Mouse (Mus musculus) limb, embryonic 12.5 days (tissue): Measurements from ENCODE around the gene Pdcd1lg2. TPM values are rescaled to one million over a fixed set of nuclear protein-coding genes. Genes with fewer than 3 reads are reported as not detected.

Experiments
- ATAC-seq: fragments of 200-750 bp; cut with Nextera tagmentation; 2 replicates; pipeline ENCODE4 v1.8.0; 2017; ENCODE audit warnings: low read depth, moderate TSS enrichment; ENCODE audit not compliant: insufficient number of reproducible peaks, insufficient read depth, low FRiP score, low TSS enrichment
- H3K27ac ChIP-seq: fragments of 300-500 bp; sonication (generic); 2 replicates; pipeline ENCODE4 v1.5.1; 2016; ENCODE audit warnings: mild to moderate bottlenecking, moderate library complexity
- H3K27me3 ChIP-seq: fragments of 300-500 bp; sonication (generic); 2 replicates; pipeline ENCODE4 v1.6.1; 2016; ENCODE audit warnings: mild to moderate bottlenecking, moderate library complexity
- H3K36me3 ChIP-seq: fragments of 300-500 bp; sonication (generic); 2 replicates; pipeline ENCODE4 v1.6.1; 2016; ENCODE audit warnings: mild to moderate bottlenecking, moderate library complexity
- H3K4me1 ChIP-seq: fragments of 300-500 bp; sonication (generic); replicated peaks from 2 replicates; pipeline ENCODE4 v1.6.1; 2016
- H3K4me2 ChIP-seq: fragments of 300-500 bp; sonication (generic); 2 replicates; pipeline ENCODE4 v1.6.1; 2016; ENCODE audit warnings: mild to moderate bottlenecking, moderate library complexity
- H3K4me3 ChIP-seq: fragments of 300-500 bp; sonication (generic); replicated peaks from 2 replicates; pipeline ENCODE4 v1.5.1; 2016; ENCODE audit warnings: mild to moderate bottlenecking
- H3K9ac ChIP-seq: fragments of 300-500 bp; sonication (generic); replicated peaks from 2 replicates; pipeline ENCODE4 v1.6.1; 2016; ENCODE audit warnings: mild to moderate bottlenecking, moderate library complexity
- H3K9me3 ChIP-seq: fragments of 300-500 bp; sonication (generic); 2 replicates; pipeline ENCODE4 v1.6.1; 2016; ENCODE audit warnings: mild to moderate bottlenecking, moderate library complexity
- WGBS: fragments of 180-500 bp; shearing (Covaris S2); methylation state at CpG from one replicate; pipeline ENCODE4 v1.1.7; 2016; 5-methylcytosine and 5-hydroxymethylcytosine counted together
- polyA plus RNA-seq: library from polyadenylated mRNA; unstranded; fragments of >200 nt; fragmentation: Nextera tagmentation; extraction: Ambion mirVana; gene quantifications from 2 replicates; pipeline ENCODE4 v1.2.1, GENCODE M21; 2016

The Pdcd1lg2 gene
- polyA plus RNA-seq, 1 experiment from 2014 or later: not detected

GRCm38 (mm10) chr19:29448373-29448772 lies 37.7 kb downstream of the Pdcd1lg2 start:
- peaks cover 6% of the 10 kb centered on the region; the same call in 1 of the 2 replicates for H3K9me3 ChIP-seq
- H3K4me2 ChIP-seq: no peak overlapping the region
- no peaks in the 10 kb centered on the region for H3K4me1 ChIP-seq
- H3K27me3 ChIP-seq: no peaks in the 10 kb centered on the region
- 83% methylated on average over 1 of the region's 1 CpGs for WGBS
- H3K9ac ChIP-seq: no peak overlapping the region
- H3K36me3 ChIP-seq: no peaks in the 10 kb centered on the region
- no peak overlapping the region for H3K4me3 ChIP-seq
- no peak for ATAC-seq
- no peak overlapping the region for H3K27ac ChIP-seq

- H3K36me3 ChIP-seq: no peaks in the 10 kb centered on the region
- no peak overlapping the region for H3K9ac ChIP-seq
- WGBS: 93% methylated on average over 8 of the region's 8 CpGs
- H3K27ac ChIP-seq: no peak overlapping the region
- ATAC-seq: no peak
- no peak overlapping the region for H3K4me3 ChIP-seq
- peaks cover 6% of the 10 kb centered on the region; the same call in 1 of the 2 replicates for H3K9me3 ChIP-seq
- no peaks in the 10 kb centered on the region for H3K27me3 ChIP-seq
- no peak overlapping the region for H3K4me2 ChIP-seq
- no peaks in the 10 kb centered on the region for H3K4me1 ChIP-seq
Observed at GRCm38 (mm10) chr19:29450376-29450775, 39.7 kb downstream of the Pdcd1lg2 start.

DNA sequence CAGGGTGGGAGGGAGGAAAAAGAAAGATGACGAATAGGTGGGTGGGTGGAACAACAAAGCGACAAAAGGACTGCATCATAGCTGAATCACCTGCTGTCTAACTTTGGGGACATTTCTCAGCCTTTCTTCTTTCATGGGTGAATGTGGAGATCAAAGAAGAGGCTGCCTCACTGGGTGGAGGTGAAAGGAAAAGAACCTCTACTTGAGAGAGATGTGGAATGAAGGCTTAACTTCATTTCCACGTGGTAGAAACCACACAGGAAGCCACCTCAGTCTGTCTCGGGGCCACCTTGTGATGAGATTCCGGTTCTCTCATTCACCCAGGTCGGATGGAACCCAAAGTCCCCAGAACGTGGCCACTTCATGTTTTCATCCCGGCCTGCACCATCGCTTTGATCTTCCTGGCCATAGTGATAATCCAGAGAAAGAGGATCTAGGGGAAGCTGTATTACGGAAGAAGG lies 43.5 kb downstream of the Pdcd1lg2 start:
- H3K27me3 ChIP-seq: no peaks in the 10 kb centered on the region
- H3K27ac ChIP-seq: no peak overlapping the region
- WGBS: 80% methylated on average over 10 of the region's 10 CpGs
- no peak overlapping the region for H3K9ac ChIP-seq
- no peaks in the 10 kb centered on the region for H3K9me3 ChIP-seq
- H3K4me2 ChIP-seq: no peak overlapping the region
- no peak overlapping the region for H3K4me3 ChIP-seq
- H3K4me1 ChIP-seq: no peaks in the 10 kb centered on the region
- no peaks in the 10 kb centered on the region for H3K36me3 ChIP-seq
- no peak for ATAC-seq

DNA sequence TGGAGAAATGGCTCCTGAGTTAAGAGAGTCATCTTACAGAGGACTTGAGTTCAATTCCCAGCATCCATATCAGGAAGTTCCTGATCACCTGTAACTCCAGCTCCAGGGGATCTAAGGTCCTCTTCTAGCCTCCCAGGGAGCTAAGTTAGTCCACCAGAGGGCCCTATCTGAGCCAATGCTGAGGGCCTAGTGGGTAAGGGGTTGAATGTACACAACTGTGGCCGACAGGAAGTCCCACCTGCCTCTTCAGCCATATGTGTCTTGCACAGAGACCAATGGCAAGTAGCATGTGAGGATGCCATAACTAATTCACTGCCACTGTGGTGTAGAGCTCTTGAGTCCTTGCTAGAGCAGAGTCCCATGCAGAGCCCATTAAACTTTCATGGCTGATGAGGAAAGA lies 44.4 kb downstream of the Pdcd1lg2 start:
- Histone ChIP-seq H3K4me3 (no peak overlapping the region), H3K9me3 (no peaks in the 10 kb centered on the region), H3K4me2 (no peak overlapping the region), H3K27ac (no peak overlapping the region), H3K27me3 (no peaks in the 10 kb centered on the region), H3K4me1 (no peaks in the 10 kb centered on the region), H3K36me3 (no peaks in the 10 kb centered on the region), H3K9ac (no peak overlapping the region)
- ATAC-seq: no peak
- 59% methylated on average over 1 of the region's 1 CpGs for WGBS

DNA sequence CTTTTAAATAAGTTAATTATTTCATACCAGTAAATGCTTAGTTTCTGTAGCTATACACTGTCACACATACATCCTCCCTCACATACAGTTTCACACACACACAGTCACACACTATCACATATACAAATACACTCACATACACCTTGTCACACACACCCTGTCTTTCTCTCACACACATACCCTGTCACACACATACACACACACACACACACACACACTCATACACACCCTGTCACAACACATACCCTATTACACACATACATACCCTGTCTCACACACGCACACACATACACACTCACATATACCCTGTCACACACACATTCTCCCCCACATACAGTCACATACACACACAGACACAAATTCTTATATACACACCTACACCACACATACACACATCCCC lies 47.3 kb downstream of the Pdcd1lg2 start:
- Histone ChIP-seq H3K4me2 (no peak overlapping the region), H3K9ac (no peak overlapping the region), H3K4me3 (no peak overlapping the region), H3K4me1 (no peaks in the 10 kb centered on the region), H3K27me3 (no peaks in the 10 kb centered on the region), H3K9me3 (no peaks in the 10 kb centered on the region), H3K27ac (no peak overlapping the region), H3K36me3 (no peaks in the 10 kb centered on the region)
- 97% methylated on average over 1 of the region's 1 CpGs for WGBS
- ATAC-seq: no peak

DNA sequence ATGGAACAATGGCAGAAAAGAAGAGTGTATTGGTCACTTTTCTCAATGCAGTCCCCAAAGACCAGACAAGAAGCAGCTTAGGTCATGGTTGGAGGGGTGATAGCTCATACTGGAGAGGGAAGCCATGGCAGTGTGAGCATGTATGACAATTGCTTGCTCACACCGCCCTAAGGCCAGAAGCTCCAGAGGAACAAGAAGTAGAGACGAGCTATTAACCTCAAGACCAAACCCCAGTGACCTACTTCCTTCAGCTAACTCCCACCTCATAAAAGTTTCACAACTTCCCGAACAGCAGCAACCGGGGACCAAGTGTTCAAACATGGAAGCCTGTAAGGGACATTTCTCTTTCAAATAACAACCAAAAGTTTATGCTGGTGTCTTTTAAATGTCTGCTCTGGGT lies 51.7 kb downstream of the Pdcd1lg2 start:
- no peaks in the 10 kb centered on the region for H3K36me3 ChIP-seq
- no peak for ATAC-seq
- no peak overlapping the region for H3K4me3 ChIP-seq
- no peak overlapping the region for H3K4me2 ChIP-seq
- no peaks in the 10 kb centered on the region for H3K27me3 ChIP-seq
- peaks cover 5% of the 10 kb centered on the region; the same call in 1 of the 2 replicates for H3K9me3 ChIP-seq
- no peak overlapping the region for H3K27ac ChIP-seq
- no peak overlapping the region for H3K9ac ChIP-seq
- H3K4me1 ChIP-seq: no peaks in the 10 kb centered on the region
- WGBS: 45% methylated on average over 4 of the region's 4 CpGs

- H3K9me3 ChIP-seq: peaks cover 5% of the 10 kb centered on the region; the same call in 1 of the 2 replicates
- ATAC-seq: no peak
- H3K9ac ChIP-seq: no peak overlapping the region
- no peaks in the 10 kb centered on the region for H3K27me3 ChIP-seq
- no peak overlapping the region for H3K4me2 ChIP-seq
- no peaks in the 10 kb centered on the region for H3K36me3 ChIP-seq
- H3K4me1 ChIP-seq: peaks cover 2% of the 10 kb centered on the region; the same call in 1 of the 2 replicates
- WGBS: 91% methylated on average over 7 of the region's 7 CpGs
- H3K27ac ChIP-seq: no peak overlapping the region
- H3K4me3 ChIP-seq: no peak overlapping the region
Observed at GRCm38 (mm10) chr19:29463645-29464395, 53.1 kb downstream of the Pdcd1lg2 start.

GRCm38 (mm10) chr19:29466819-29467218 lies 56.1 kb downstream of the Pdcd1lg2 start:
- H3K27ac ChIP-seq: no peak overlapping the region
- no peak overlapping the region for H3K4me2 ChIP-seq
- H3K9me3 ChIP-seq: peaks cover 5% of the 10 kb centered on the region; the same call in 1 of the 2 replicates
- no peaks in the 10 kb centered on the region for H3K36me3 ChIP-seq
- 92% methylated on average over 9 of the region's 9 CpGs for WGBS
- H3K4me1 ChIP-seq: peaks cover 18% of the 10 kb centered on the region
- ATAC-seq: no peak
- H3K4me3 ChIP-seq: no peak overlapping the region
- H3K9ac ChIP-seq: no peak overlapping the region
- no peaks in the 10 kb centered on the region for H3K27me3 ChIP-seq

DNA sequence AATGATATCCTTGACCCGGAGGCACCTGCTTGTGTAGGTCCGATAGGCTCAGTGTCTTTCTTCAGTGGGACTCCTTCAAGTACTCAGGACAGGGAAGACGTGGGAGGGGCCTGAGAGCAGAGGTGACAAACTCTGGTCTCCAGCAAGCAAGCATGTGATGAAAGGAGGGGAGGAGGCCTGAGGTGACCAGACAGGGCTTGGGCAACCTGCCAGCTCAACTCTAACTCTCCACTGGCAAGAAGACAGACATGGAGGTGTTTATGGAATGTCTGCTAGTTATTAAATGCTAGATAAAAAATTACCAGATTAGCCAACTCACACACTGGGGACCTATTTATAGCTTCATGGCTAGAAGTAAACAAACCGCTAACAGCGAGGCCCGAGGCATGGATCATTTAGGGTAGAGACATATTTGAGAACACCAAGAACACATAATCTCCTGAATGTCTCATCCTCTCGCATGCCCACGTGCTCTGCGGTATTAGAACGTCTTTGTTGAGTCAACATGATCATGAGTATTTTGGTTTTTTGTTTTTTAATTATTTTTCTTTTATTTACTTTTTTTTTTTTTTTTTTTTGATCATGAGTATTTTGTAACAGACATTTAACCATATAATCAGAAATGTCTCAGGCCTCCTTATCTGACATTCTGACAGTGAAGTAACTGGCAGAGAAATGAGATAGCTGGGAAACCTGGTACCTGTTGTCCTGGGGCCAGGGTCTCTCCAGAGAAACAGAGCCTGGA lies 58.4 kb downstream of the Pdcd1lg2 start:
- Histone ChIP-seq H3K4me2 (no peak overlapping the region), H3K4me1 (peaks cover 18% of the 10 kb centered on the region), H3K27me3 (no peaks in the 10 kb centered on the region), H3K36me3 (no peaks in the 10 kb centered on the region), H3K4me3 (no peak overlapping the region), H3K9me3 (peaks cover 5% of the 10 kb centered on the region; the same call in 1 of the 2 replicates), H3K27ac (0 out of 2 replicates have a peak overlapping the region, but pooled peaks have one; percentile 35), H3K9ac (no peak overlapping the region)
- 81% methylated on average over 10 of the region's 10 CpGs for WGBS
- no peak for ATAC-seq

DNA sequence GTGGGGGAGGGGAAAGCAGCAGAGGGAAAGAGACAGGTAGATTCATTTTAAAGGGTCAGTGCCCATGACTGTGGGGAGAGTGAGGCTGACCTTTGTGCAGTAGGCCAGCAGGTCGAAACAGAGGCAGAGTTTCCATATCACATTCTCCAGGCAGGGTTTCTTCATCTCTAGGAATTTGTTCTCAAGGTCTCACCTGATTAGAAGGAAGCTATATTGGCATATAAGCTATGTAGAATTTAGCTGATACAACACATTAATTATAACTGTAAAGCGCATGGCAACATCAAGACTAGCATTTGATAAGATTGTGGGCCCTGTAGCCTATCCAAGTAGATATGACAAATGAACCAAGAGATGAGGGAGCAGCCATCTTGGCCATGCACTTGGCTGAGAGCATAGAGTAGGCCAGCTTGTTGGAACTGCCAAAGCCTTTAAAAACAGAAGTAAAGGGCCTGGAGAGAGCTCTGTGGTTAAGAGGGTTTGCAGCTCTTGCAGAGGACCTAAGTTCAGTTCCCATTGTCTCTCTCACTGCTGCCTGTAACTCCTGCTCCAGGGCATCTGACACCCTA lies 59.1 kb downstream of the Pdcd1lg2 start:
- Histone ChIP-seq H3K27ac (no peak overlapping the region), H3K4me1 (peaks cover 20% of the 10 kb centered on the region), H3K9ac (no peak overlapping the region), H3K9me3 (peaks cover 5% of the 10 kb centered on the region; the same call in 1 of the 2 replicates), H3K4me3 (no peak overlapping the region), H3K27me3 (no peaks in the 10 kb centered on the region), H3K4me2 (no peak overlapping the region), H3K36me3 (no peaks in the 10 kb centered on the region)
- 89% methylated on average over 2 of the region's 2 CpGs for WGBS
- no peak for ATAC-seq

GRCm38 (mm10) chr19:29470652-29471051 lies 59.9 kb downstream of the Pdcd1lg2 start:
- Histone ChIP-seq H3K27ac (no peak overlapping the region), H3K4me3 (no peak overlapping the region), H3K4me2 (no peak overlapping the region), H3K9ac (no peak overlapping the region), H3K36me3 (no peaks in the 10 kb centered on the region), H3K9me3 (peaks cover 5% of the 10 kb centered on the region; the same call in 1 of the 2 replicates), H3K27me3 (no peaks in the 10 kb centered on the region), H3K4me1 (peaks cover 22% of the 10 kb centered on the region)
- 8% methylated on average over 4 of the region's 4 CpGs for WGBS
- no peak for ATAC-seq
